Mouse (Mus musculus) G1E (cell line): Measurements from ENCODE around the gene Actbl2.

ENCODE experiments used
- GATA1 ChIP-seq: IDR thresholded peaks from 2 replicates; pipeline ENCODE4 v1.6.1; 2012; ENCODE audit warnings: borderline replicate concordance, low read length, inconsistent platforms, mixed read lengths
- TAL1 ChIP-seq: conservative IDR thresholded peaks from 2 replicates; pipeline ENCODE4 v1.6.1; 2012; ENCODE audit warnings: low read depth, low read length, inconsistent platforms, mixed read lengths

DNA sequence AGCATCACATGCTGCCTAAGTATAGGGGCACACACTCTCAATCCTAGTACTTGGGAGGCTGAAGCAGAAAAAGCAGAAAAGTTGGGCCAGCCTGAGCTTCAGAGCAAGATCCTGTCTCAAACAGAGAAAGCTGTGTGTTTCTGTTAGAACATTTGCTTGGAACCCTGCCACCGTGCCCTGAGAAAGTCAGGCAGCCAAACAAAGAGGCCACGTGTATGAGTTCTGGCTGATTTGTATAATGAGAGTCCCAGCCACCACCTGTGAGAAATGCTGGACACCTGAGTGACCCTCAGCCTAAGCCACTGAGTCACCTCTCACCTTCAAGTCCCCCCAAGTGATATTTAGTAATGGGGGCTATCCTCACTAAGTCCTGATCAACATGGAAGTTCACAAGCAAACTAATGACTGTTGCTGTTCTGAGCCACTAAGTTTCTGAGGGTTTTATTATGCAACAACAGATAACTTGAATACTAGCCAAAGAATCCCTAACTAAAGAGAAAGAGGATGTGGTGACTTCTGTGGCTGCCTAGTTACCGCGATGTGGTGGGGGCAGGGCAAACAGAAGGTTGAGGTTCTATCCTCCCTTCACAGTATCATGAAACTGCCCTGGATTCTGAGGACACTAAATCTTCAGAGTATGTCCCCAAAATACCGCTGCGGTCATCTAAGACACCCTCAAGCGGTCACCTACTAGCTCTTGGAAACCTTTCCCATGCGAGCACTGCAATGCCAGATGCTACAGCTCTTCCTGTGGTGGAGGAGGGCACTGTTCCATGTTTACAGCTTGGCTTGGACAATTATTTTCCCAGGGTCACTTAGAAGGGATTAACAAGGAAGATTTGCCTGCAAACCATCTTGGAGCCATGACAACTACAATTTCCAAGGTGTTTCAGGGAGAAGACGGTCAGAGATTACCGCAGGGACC is 31.9 kb downstream of the Actbl2 start:
- TF ChIP-seq GATA1 = no peak
- TF ChIP-seq TAL1 = no peak
